Mouse (Mus musculus) lung, adult 2 months (tissue): ENCODE data around the gene Aldh16a1.

Source experiments
- CTCF ChIP-seq: fragments of 200-500 bp; IDR thresholded peaks from 2 replicates; pipeline ENCODE4 v1.5.1; 2011; ENCODE audit warnings: mild to moderate bottlenecking, low read length, control low read depth; ENCODE audit not compliant: insufficient read depth
- POLR2A ChIP-seq: fragments of 200-500 bp; IDR thresholded peaks from 2 replicates; pipeline ENCODE4 v1.6.1; 2011; ENCODE audit warnings: low read depth, mild to moderate bottlenecking, control low read depth, low read length, borderline replicate concordance; ENCODE audit errors: extremely low read depth

GRCm38 (mm10) chr7:45154993-45155514 lies 670 bp upstream of the Aldh16a1 start:
- TF ChIP-seq CTCF (peak; percentile 46), POLR2A (no peak)
